Mouse (Mus musculus) heart, postnatal 14 days (tissue): ENCODE measurements at regions not wholly inside any gene's neighbourhood (a gene's known extent, or its start where the extent isn't known, plus 50 kb on each side); places are given as distances from the start of the nearest gene placed in this dataset.

Experiments
- DNase-seq, 2 experiments: peaks; one replicate each; pipeline ENCODE4 v3.0.0; 2021 to 2022
- intact Hi-C: fragments of 180-260 bp; cut with DNase I; formaldehyde crosslinking; loops from one replicate; pipeline ENCODE4 v1.15.1; 2025

DNA sequence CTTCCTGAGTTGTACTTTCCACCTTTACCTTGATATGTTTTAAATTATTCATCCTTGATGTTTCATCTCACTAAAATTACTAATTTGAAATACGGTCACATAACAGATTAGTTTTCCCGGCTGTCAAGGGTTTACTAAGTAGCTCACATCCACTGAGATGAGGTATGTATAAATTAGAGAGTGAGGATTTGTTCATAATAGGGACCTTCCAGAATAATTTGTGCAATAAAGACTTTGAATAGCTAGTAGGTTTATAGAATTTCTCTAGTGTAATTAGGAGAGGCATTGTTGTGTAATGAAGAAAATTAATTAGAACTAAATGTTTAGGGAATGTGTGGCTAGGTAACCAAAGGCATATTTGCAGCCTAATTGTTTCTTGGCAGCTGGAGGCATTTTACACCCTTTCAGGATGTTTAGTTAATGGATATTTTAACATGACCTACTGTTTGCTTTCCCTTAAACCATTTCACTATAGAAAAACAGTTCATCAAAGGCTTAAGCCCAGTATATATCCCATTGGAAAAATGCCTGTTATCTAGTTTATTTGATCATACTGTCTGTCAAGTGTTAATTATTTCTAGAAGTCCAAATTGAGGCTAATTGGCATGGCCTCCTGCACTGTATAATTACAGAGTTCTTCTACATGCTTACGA lies 70.8 kb downstream of the Mat2b start:
- no peak for DNase-seq
- intact Hi-C loops, result no loop called here

DNA sequence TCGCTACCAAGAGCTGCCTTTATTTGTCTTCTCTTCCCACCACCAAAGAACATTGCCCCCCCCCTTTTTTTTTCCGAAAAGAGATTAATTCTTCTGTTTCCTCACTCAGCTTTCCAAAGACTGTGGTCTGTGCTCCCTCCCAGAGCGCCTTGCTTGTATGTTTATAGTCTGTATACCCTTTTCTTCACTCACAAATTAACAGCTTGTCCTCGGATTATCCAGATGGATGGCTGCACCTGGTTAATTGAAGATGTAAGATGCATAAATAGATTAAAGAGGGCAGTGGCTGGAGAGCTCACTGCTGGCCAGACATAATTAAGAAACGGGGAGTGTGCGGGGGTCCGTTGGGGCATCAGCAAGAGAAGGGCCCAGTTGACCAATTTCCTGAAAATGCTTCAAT lies 75.0 kb downstream of the Mat2b start:
- no peak for DNase-seq
- intact Hi-C loops, result no loop called here

DNA sequence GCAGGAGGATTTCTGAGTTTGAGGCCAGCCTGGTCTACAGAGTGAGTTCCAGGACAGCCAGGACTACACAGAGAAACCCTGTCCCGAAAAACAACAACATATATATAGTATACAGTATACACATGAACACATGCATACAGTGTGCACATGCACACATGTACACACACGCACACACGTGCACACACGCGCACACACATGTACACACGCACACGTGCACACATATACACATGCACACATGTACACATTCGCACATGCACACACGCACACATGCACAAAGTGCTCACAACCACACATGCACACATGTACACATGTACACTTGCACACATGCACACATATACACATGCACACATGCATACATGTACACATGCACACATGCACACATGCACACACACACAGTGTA lies 92.0 kb downstream of the Mat2b start:
- DNase-seq, result no peak
- intact Hi-C loops, result no loop called here

DNA sequence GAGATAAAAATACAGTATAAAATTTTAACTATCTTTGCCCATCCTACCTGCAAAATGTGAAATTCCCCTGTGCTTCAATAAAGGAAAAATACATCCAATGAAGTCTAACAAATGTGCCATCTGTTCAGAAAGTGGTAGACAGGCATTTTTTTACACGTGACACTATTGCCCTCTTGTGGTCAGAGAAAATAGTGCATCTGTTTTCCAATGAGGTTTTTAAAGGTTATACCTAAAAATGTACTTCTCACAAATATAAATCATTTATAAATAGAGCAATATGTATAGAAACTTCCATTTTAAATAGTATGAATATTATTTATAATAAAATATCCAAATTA lies 93.5 kb downstream of the Mat2b start:
- peak in 1 of 2 experiments; percentile 42 for DNase-seq
- intact Hi-C loops, result loop anchor here (2.0 kb wide), 1 partner anchor 1011 kb away; no protein-coding TSS in a partner anchor

DNA sequence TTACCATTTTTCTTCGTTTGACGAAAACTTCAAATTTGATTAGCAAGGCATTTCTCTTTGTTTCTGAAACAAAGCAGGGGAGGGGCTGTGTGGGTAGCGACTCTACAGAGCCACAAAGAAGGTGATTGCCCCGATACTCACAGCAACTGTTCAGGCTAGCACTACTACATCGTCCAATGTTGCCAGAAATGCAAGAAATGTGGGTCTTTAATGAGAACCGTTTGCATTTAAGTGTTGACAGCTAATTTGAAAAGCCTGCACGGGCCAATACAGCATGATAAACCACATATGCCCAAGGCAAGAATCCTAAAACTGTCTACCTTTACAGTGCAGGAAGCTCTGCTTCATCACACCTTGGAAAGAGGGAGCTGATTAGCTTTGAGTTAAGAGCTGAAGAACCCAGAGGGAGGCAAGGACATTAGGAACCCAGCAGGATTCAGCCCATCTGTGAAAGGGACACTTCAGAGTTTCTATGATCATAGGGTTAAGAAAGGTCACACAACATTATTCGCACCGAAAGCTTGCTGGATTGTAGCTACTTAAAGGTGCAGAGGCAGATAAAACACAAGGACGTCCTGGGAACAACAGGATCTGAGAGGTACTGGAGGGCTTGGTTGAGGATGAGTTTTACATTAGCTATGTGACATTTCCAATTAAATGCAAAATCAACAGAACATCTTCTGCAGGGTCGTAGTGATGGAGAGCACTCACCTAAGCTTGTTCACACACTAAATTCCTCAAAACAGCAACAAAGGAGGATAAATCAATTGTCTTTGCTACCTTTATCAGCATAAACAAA lies 94.0 kb downstream of the Mat2b start:
- no peak for DNase-seq
- intact Hi-C loops, result loop anchor here (2.0 kb wide), 1 partner anchor 1010 kb away; no protein-coding TSS in a partner anchor

DNA sequence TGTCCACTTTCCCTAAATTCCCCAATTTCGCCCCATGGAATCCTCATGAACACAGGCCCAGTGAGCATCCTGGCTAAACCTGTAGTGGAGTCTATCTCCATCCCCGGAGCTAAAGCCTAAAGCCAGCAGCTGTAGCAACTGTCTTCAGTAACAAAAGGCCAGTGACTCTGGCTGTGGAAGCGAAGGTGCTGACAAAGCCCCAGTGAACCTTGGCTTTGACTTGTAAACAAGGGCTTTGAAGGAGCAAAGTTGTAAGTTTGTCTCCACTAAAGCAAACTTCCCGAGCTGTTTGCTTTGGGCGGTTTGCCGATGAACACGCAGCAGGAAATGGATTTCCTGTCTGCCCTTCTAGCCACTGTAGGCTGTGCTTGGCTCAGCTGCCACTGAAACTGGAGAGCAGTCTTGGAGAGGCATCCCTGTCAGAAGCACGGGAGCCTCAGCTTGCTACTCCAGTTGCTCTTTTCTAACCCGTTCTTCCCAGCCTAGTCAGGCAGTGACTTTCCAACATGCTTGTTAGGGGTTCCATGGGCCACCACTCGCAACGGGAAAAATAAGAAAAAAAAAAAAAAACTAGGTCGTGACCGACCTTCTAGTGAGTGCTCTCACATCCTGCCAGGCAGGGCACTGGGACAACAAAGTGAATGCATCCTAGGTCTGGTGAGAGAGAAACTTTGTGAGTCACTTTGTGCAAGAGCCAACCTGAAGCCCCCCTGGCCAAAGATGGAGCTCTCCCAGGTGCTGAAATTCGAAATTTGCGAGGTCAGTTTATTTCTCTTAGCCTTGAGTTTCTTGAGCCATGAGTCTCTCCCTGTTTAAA lies 94.8 kb downstream of the Mat2b start:
- peak; percentile 11 to 46 for DNase-seq

DNA sequence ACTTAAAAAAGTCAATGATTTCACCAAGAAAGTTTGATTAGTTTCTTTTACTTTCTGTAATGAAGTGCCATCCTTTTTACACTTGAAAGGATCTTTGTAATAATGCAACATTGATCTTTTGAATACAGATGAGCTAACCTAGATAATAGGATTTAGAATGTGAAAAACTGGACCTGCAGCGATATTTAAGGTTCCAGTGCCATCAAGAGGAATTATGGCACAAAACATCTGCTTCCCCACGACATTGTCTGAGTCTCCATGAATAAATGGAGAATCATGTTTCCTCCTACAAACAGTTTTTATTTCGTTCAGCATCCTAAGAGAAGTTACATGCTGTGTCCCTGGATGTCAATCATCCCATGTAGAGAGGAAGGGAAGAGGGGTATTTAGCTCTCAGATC lies 98.7 kb downstream of the Mat2b start:
- intact Hi-C loops, result no loop called here
- DNase-seq, result no peak

More for the DNA sequence above, 94.8 kb downstream of the Mat2b start:
- intact Hi-C loops, result loop anchor here (2.0 kb wide), 1 partner anchor 1009 kb away; no protein-coding TSS in a partner anchor

DNA sequence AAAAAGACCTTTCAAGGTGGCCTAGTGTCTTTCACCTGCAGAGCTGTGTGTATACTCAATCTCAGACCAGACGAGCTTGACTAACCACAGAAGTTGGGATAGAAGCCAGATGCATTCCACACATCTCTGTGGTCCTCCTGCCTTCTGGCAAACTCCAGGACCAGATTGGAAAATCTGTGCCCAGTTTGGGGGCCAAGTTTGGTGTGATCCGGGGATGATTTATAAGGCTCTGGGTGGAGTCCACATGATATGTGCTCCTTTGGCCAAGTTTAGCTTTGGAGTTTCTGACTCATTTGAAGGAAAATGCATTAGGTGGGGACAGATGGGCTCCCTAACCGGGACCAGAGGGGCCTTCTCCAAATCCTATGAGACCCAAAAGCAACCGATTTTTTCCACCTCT lies 102.9 kb downstream of the Mat2b start:
- no peak for DNase-seq
- intact Hi-C loops, result no loop called here

DNA sequence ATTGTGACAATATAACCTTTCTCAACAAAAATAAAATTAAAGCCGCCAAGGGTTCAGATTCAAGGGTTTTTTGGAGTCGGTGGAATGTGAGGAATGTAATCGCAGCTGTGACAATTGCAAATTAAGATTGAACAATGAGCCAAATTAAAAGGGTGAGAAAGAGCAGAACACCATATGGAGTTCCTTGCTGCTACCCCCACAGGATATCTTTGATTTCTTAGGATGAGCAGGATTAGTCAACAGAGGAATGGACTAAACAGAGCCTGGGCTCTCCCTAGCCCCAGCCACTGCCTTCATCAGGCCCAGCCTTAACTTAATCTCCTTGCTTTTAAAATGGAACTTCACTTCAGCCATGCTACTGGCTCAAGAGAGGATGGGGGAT lies 121.3 kb downstream of the Mat2b start:
- intact Hi-C loops, result no loop called here
- DNase-seq, result no peak

DNA sequence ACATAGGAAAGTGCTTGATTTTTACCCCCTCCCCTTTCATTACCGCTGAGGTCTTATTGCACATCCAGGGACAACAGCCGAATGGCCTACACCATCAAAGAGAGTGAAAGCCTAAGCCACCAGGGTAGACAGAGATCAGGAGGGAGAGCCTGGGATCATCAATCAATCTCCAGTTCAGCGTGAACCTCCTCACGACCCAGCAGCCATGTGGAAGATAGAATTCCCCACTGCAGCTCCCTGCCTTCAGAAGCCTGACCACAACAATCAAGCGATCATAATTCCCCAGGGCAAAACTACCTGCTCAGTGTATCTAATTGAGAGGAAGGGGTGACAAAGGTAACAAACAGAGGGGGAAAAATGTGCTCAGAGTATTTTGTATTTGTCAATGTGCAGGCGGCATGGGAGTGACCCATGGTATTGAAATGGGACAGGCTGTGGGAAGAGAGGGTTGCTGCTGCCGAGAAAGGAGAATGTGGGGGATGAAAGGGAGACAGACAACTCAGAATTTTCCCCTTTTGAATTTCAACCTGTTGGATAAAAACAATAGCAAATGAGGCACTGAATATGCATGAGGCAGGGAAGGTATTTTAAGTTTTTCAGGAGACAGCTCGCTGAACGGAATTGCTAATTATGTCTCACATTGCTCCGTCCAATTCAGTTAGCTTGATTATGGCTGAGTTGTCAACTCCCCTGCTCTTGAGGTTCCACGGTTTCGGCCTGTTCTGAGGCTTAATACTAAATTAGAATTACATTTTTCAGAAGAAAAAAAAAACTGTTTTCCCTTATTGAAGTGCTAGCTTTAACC lies 121.8 kb downstream of the Mat2b start:
- intact Hi-C loops, result no loop called here
- no peak for DNase-seq

DNA sequence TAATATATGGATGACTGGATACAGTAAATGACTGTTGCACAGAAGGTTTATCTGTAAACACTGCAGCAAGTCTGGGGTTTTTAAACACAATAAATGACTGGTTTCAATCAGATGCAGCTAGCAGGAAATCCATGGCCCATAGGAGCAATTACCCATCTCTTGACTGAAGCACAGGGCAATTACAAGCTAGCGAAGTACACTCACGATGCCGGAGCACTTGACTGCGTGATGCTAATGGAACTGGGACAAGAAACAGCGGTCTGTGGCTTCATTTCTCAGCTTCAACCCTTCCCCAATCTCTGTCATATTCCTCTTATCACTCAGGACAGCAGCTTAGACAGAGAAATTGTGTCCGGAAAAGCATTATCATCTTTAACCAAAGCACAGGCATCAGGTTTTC lies 132.1 kb downstream of the Mat2b start:
- no peak for DNase-seq
- intact Hi-C loops, result no loop called here

DNA sequence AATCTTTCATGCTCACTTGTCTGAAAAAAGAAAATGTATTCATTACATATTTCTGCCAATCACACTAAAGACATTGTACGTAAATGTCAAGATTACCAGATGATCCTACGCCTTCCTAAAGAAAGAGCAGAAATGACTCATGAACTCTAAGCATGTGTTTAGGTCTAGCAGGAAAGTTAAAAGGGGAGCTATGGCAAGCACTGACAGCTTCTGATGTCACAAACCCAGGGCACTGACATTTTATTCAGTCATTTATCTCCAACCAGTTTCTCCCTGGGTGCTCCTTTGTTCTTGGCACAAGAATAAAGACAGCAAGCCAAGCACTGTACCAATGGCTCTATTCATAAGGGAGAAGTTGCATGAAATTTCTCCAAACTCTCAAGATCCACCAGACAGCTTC lies 133.0 kb downstream of the Mat2b start:
- DNase-seq, result no peak
- intact Hi-C loops, result no loop called here

DNA sequence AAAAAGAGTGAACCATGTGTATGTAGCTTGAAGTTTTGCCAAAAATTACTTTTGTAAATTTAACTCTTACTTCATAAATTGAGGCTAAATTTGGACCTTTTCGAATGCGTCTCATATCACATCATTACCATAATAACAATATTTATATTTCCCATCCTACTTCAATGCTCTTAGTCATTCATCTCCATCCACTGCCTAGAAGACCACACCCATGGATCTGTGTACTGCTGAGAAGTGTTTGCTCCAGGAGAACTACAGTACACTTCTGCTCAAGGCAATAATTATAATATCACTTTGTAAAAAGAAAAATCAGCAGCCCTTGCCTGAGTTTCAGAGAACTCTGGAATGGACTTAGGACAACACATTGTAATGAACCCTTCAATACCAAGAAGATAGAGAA lies 133.6 kb downstream of the Mat2b start:
- DNase-seq, result no peak
- intact Hi-C loops, result no loop called here

DNA sequence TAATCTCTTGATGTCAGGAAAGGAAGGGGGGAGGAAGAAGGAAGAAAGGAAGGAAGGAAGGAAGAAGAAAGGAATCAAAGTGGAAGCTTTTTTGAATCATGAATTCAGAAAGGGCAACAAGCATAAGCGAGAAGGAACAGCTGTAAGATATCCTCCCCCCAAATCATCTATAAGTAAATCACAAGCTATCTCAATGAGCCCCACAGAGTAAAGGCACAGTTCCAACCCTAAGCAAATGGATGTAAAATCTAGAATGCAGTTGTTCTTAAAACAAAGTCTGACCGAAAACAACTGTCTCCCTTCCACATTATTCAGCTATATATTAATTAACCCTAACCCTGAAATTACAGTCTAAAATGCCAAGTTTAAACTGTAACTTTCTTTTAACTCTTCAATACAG lies 136.5 kb downstream of the Mat2b start:
- no peak for DNase-seq
- intact Hi-C loops, result no loop called here

DNA sequence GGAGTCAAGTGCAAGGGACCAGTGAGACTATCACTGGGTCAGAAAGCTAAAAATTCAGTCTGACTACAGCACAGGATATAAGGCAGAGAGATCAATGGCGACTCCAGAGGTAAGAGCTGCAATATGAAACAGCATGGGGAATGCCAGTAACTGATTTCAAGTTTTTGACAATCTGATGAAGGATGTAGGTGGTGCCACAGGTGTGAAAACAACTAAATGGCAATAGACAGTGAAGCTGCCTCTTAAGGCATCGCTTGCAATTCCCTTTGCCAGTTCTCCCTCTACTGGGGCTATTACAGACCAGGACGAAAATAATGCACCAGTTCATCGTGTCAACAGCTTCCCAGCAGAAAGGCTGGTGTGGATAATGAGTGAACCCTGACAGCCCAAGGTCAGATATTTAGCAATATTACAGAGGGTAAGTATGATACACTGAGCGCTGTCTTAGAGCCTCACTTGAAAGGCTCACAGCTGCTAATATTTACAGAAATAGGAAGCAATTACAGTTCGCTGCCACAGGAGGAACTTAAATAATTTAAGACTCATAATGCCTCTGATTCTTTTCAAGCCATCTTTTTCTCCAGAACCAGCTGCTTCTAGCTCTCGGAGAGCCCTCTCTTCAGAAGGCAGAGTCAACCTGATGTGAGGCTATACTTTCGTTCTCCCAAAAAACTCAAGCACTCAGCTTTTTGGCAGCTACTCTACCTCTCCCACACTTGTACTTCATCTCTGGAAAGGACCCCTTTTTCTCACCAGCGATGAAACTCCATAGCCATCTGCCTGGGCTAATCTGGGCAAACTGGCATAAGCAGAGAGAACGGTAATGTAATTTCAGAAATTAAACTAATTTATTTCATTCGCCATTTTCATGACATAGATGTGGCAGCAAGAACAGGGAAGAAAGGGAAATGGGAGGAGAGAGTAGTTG lies 139.9 kb downstream of the Mat2b start:
- no peak for DNase-seq

DNA sequence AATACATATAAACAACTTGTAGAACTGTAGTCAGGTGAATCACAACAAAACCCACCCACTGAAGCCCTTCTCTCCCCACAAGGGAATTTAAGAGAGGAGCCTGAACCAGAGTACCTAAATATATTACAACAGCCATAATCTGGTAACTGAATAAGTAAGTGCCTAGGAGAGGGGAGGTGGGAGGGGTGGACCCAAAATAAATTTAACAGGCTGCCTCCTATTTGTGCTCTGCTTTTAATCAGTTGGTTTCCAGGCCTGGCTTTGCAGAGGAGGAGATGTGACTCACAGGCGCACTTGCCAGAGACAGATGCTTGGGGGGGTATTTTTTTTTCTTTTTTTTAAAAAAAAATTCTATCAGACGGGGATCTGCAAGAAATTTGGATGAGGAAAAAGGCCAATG lies 142.9 kb downstream of the Mat2b start:
- no peak for DNase-seq
- intact Hi-C loops, result no loop called here

More for the DNA sequence above, 139.9 kb downstream of the Mat2b start:
- intact Hi-C loops, result no loop called here

DNA sequence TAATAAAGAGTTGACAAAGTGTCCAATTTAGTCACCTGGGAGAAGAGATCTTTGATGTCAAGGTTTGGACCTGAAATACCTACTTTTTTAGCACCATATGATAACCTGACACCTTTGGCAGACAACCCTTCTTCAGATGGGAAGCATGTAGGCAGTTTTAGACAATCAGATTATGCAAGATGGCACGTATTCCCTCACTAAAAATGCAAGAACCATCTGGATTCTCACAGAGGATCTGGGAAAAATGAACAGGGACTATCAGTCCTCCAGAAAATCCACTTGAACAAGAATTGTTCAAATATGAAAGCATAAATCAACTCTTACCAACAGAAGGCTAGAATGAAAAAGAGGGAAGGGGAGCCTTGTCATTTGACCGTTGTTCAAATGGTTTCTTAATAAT lies 148.4 kb downstream of the Mat2b start:
- intact Hi-C loops, result no loop called here
- DNase-seq, result no peak

DNA sequence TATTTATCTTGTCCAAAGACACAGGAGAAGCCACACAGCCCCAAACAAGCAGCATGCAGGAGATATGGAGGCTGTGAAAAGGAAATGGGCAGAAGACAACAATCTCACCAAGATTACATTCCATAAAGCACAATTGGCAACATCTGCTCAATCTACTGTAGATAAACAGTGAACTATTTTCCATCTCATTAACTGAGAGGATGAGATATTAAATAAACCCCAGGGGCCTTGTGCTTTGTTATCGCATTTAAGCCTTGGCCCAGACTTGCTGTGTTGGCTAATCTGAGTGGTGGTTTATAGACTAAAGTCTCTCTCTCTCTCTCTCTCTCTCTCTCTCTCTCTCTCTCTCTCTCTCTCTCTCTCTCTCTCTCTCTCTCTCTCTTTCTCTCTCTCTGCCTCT lies 149.5 kb downstream of the Mat2b start:
- DNase-seq, result no peak
- intact Hi-C loops, result no loop called here

DNA sequence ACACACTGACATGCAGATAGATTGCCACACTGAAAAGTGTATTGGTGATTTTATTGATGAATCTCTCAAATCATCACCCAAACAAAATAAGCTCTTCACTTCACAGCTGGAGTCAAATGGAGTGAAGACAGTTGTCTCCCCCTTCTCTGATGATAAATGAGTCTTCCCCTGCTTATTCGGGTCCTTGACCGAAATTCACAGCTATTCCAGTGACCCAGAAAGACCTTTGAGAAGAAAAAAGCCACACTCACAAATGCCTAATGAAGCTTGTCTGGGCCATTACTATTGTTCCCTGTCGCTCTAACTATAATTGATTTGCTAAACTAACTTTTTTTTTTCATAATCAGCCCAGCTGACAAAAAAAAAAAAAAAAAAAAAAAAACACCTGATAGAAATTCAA lies 154.8 kb downstream of the Mat2b start:
- intact Hi-C loops, result no loop called here
- DNase-seq, result no peak

DNA sequence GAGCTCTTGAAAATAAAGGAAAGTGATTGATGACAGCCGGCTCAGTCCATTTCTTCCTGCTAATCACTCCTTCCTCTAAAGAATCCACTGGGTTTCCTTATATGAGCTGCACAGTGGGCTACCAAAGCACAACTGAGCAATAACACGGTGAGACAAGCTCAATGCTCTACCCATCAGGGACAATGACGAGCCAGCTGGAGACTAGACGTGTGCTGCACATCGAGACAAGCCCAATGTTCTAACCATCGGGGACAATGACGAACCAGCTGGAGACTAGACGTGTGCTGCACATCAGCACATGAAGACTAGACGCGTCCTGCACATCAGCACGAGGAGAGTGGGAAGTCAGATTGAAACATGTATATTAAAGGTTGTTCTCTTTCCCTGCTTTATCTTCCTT lies 155.2 kb downstream of the Mat2b start:
- no peak for DNase-seq
- intact Hi-C loops, result no loop called here
